Mouse (Mus musculus) Muller cell, postnatal 12 days (primary cell): ENCODE measurements at regions not wholly inside any gene's neighbourhood (a gene's known extent, or its start where the extent isn't known, plus 50 kb on each side); places are given as distances from the start of the nearest gene placed in this dataset.

ENCODE experiments used
- DNase-seq: peaks from one replicate; pipeline ENCODE4 v3.0.0-alpha.2; 2015; ENCODE audit errors: inconsistent ontology term

DNA sequence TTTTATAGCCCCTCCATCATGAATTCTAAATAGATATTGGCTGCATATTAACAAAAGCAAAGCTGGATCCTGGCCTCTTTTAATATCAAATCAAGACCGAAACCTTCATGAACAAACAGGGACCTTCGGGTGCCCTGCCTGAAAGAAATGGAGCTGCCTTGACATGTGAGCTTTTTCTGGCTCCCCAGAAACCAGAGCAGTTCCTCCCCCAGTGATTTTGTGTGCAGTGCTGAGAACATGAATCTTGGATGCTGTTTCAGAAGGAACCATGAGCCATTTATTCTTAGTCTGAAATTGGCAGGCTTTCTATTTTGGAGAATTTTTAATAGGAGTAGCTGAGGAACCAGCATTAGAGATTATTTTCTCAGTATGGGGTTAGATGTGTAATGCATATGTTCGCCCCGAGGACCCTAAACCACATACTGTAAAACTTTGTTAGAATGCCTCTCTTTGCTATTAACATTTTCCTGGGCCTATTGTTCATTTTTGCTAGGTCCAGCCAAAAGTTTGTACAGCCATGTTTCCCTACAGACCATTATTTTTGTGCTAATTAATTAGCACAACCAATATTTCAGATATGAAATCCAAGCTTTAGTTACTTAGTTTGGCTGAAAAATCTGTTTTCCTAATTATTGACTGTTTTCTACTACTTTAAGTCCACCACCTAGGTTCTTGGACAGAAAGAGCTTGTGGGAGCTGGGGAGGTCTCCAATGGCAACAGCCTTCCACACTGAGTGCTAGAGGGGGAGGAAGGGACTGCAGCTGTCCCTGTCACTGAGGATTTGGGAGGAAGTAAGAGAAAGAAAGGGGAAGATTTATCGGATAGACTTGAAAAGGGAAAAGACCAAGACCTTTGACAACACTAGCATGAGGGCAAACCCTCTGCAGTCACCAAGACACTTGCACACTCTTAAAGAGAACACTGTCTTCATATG is 613.0 kb downstream of the Nfib start:
- no peak for DNase-seq

GRCm38 (mm10) chr4:82089657-82090056 is 615.9 kb downstream of the Nfib start:
- no peak for DNase-seq

DNA sequence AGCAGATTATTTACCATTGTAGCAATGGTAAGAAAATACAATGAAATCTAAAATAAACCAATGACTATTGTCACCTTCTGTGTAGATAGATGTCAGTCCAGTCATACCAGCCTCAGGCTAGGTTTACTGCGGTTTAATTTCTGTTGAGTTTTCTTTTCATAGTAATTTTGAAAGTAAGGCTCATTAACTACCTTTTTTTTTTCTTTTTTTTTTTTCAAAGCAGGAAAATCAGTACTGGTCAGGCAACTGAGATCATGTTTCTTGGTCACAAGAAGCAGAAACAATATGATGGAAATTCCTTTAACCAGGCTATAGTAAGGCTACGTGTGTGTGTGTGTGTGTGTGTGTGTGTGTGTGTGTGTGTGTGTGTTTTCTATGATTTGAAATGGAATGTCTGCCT is 622.0 kb downstream of the Nfib start:
- DNase-seq, result no peak

DNA sequence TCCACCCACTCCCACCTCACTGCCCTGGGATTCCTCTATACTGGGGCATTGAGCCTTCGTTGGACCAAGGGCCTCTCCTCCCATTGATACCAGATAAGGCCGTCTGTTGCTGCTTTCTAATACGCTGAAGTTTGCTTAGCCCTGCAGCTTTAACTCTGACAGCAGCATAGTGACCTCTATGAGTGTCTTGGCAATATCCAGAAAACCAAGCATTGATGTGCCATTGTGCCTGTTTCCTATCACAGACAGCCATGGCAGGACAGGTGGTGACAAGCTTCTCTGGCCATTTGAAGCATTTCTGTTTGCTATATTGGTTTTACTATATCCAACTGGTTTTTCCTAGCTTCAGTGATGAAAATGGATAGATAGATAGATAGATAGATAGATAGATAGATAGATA is 625.4 kb upstream of the Mpdz start:
- no peak for DNase-seq

- no peak for DNase-seq
Measured at GRCm38 (mm10) chr4:82065641-82066358, 623.2 kb upstream of the Mpdz start.

- DNase-seq, result no peak
Measured at GRCm38 (mm10) chr4:82062726-82063125, 620.1 kb upstream of the Mpdz start.

GRCm38 (mm10) chr4:82056671-82057070 is 614.1 kb upstream of the Mpdz start:
- peak; percentile 91 for DNase-seq

GRCm38 (mm10) chr4:82048171-82048570 is 605.6 kb upstream of the Mpdz start:
- DNase-seq, result no peak

DNA sequence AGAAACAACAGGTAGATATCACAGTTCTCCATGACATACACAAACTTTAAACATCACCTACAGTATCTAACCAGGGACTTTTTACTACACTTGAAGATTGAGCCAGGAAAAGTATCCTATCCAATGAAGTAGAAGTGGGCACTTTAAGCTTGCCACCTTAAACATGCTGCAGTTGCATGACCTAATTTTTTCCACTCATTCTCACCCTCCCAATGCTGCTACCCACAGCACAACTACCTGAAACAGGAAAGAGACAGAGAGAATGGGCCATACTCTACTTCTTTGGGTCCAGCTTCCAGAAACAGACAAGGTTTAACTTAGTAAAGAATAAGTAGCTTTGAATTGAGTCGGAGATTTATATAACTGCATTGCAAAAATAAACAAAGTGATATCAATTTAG is 594.9 kb upstream of the Mpdz start:
- no peak for DNase-seq

DNA sequence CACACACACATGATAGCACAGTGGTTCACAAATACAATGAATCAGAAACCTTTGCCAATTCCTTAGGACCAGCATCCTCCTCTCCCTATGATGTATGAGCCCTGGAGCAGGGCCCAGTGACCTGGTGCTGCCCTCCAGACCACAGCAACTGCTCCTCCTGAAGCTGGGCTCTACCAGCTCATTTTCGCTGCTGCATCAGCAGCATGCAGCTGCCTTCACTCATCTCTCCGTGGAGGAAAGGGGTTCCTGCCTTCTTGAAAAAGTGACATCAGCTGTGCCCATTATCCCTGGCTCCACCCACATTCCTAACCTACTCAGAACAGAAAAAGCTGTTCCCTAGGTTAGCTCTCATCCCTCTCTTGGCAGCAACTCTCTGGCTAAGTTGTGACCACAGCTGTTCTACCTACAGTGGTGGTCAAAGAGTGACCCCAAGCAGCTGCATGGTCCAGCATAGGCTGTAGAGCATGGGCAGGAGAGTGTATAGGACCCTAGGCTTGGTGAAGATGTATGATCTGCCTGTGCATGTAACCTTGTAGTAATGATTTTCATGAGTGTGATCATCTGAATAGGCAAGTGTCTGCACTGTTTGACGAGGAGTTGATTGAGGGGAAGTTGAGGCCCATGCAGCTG is 592.6 kb upstream of the Mpdz start:
- DNase-seq, result peak; percentile 89

- DNase-seq, result no peak
Measured at GRCm38 (mm10) chr4:82029237-82029636, 586.6 kb upstream of the Mpdz start.

- DNase-seq, result peak; percentile 40
Measured at GRCm38 (mm10) chr4:82027447-82027881, 584.8 kb upstream of the Mpdz start.

- DNase-seq, result no peak
Measured at GRCm38 (mm10) chr4:82001406-82001732, 558.8 kb upstream of the Mpdz start.

DNA sequence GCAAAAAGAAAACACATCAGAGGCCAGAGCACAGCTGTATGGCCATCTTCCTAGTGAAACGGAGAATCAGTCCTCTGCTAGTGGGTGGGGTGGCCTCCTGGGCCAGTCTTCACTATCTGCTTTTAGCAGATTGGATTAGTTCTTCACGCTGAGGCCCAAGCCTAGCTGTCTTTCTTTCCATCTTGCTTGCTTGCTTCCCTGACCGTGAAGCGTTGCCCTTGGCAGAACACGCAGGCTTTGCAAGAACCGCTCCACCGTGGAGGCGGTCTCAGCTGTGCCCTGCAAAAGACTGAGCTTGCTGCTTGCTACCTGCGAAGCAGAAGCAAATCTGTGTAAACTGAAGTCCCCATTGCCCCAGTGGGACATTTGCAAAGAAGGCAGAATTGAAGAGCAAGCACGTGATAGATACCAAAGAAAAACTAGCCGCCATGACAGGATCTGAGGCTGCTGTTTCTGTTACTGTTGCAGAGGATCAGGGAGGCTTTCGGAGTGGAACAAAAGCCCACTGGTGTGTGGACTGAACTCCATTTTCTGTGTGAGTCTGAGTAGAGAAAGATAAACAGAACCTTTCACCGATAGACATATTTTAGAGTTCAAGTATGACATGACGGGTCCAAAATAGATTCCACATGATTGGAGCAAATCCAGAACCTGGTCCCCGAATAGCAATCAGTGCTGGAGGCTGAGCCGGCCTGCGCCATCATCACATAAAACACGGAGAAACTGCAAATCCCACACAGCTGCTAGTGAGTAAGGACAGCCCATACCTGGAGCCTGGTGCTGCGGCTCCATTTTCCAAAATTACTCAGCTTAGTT is 558.2 kb upstream of the Mpdz start:
- no peak for DNase-seq

GRCm38 (mm10) chr4:81999654-82000314 is 557.2 kb upstream of the Mpdz start:
- DNase-seq, result peak; percentile 81

- peak; percentile 16 for DNase-seq
Measured at GRCm38 (mm10) chr4:81999093-81999492, 556.5 kb upstream of the Mpdz start.

- DNase-seq, result no peak
Measured at GRCm38 (mm10) chr4:81996445-81996844, 553.8 kb upstream of the Mpdz start.

GRCm38 (mm10) chr4:81995243-81995642 is 552.6 kb upstream of the Mpdz start:
- DNase-seq, result no peak

DNA sequence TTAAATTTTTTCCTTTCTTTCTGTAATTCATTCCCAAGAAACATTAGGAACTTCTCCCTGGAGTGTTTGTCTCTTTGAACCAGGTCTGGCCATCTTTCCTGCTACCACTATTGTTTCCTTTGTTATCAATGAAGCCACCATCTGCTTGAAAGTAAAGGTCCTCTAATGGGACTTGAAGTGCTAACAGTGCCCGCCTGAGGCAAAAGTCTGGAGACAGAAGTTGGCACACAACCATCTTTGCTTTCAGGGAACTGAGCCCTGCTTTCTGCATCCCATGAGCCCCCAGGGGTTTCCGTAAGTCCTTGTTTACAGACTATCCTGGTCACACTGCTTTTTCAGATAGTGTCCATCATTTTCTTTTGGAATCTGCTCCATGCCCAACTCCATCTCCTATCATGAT is 546.2 kb upstream of the Mpdz start:
- DNase-seq, result no peak

GRCm38 (mm10) chr4:81986616-81987015 is 544.0 kb upstream of the Mpdz start:
- DNase-seq, result no peak

DNA sequence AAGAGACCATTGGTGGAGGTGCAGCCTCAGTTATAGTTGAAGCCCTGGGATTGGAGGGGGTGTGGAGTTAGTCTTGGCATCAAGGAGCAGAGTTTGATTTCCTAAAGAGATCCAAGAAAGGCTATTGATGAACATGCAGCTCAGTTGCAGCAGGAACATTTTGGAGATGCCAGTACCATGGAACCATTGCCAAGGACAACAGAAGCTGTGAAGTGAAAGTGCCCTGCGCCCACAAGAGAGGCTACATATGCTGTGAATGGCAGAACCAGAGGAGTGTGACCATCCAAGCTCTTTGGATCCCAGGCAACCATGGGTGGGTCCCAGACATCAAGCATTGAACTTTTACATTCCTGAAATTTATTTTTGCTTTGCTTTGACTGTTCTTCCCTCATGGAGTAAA is 539.2 kb upstream of the Mpdz start:
- peak; percentile 5 for DNase-seq
